Mouse (Mus musculus) E14TG2a.4 (cell line): ENCODE measurements around the gene Irf7.

Source experiments
- CTCF ChIP-seq: conservative IDR thresholded peaks from 2 replicates; pipeline ENCODE4 v1.5.1; 2014; ENCODE audit warnings: low read length
- NANOG ChIP-seq: IDR thresholded peaks from 2 replicates; pipeline ENCODE4 v1.6.1; 2014; ENCODE audit warnings: borderline replicate concordance, low read length, mixed read lengths

- TF ChIP-seq CTCF (no peak), NANOG (no peak)
These were observed 34.7 kb downstream of the Irf7 start for GRCm38 (mm10) chr7:141231551-141231950.
